Comparison of ENCODE assay signal across 22 mouse cellular contexts in the genomic region with DNA sequence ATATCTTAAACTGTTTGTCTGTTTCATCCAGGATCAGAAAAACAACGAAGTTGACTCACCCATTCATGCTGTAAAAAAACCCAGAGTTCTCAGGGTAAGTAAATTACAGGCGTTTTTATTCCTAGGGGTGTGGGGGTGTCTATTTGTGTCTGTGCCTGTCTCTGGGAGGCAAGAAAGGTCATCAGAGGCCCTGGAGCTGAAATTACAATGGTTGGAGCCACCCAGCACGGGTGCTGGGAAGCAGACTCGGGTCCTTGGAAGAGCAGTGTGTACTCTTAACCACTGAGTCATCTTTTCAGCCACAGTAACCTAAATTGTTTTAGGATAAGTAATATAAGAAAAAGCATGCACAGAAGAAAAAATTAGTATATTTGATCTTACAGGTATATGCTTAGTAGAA.
"Had no signal": no experiment of that assay in that cellular context is flagged by ENCODE, and none has a peak within 500 bp of the region (broad histone marks: within the 10 kb centered on the region; RNA-seq: fewer than 3 reads in every experiment).

No protein-coding gene starts in this region.

- H3K4me3 ChIP-seq: lung, embryonic 15.5 days; megakaryocyte, embryonic 14.5 days; midbrain, embryonic 13.5 days; myocyte; neural tube, embryonic 13.5 days; neural tube, embryonic 15.5 days had no signal

- DNase-seq: liver, postnatal 0 days; lung, adult 2 months; lung, postnatal 14 days; lung, postnatal 36 days; retina, postnatal 1 day; right cerebral cortex, adult 18-20 months; right cerebral cortex, postnatal 25 days; right cerebral cortex, postnatal 4 days; spleen, adult 18-20 months; thymus, adult 18-20 months; thymus, postnatal 25 days; thymus, postnatal 4 days had no signal

- ATAC-seq: liver, postnatal 0 days; lung, postnatal 0 days; midbrain, embryonic 13.5 days; midbrain, embryonic 16.5 days had no signal

- H3K9me3 ChIP-seq: lung, embryonic 15.5 days; megakaryocyte, embryonic 14.5 days; midbrain, embryonic 13.5 days; neural tube, embryonic 13.5 days; neural tube, embryonic 15.5 days had no signal

- H3K9ac ChIP-seq: liver, postnatal 0 days; lung, embryonic 15.5 days; midbrain, embryonic 13.5 days; neural tube, embryonic 13.5 days; neural tube, embryonic 15.5 days had no signal

- H3K4me2 ChIP-seq: lung, embryonic 15.5 days; midbrain, embryonic 11.5 days; midbrain, embryonic 13.5 days; neural tube, embryonic 13.5 days; neural tube, embryonic 15.5 days had no signal

- H3K4me1 ChIP-seq: lung, embryonic 15.5 days; midbrain, embryonic 13.5 days; neural tube, embryonic 13.5 days; neural tube, embryonic 15.5 days had no signal

- H3K27ac ChIP-seq: lung, embryonic 15.5 days; macrophage; midbrain, embryonic 13.5 days; neural tube, embryonic 13.5 days; neural tube, embryonic 15.5 days had no signal

- H3K27me3 ChIP-seq: lung, embryonic 15.5 days; megakaryocyte, embryonic 14.5 days; midbrain, embryonic 13.5 days; neural tube, embryonic 13.5 days; neural tube, embryonic 15.5 days had no signal
